Mouse (Mus musculus) kidney, adult 2 months (tissue): ENCODE results near the gene Sphk2.

Experiments used
- CTCF ChIP-seq: fragments of 200-500 bp; conservative IDR thresholded peaks from 2 replicates; pipeline ENCODE4 v1.5.1; 2011; ENCODE audit warnings: low read depth, mild to moderate bottlenecking, control low read depth, low read length, moderate library complexity, mixed read lengths; ENCODE audit not compliant: insufficient read depth, insufficient read length
- POLR2A ChIP-seq: fragments of 200-500 bp; IDR thresholded peaks from one replicate; pipeline ENCODE4 v1.6.1; 2011; ENCODE audit warnings: low read depth, low read length, control low read depth

DNA sequence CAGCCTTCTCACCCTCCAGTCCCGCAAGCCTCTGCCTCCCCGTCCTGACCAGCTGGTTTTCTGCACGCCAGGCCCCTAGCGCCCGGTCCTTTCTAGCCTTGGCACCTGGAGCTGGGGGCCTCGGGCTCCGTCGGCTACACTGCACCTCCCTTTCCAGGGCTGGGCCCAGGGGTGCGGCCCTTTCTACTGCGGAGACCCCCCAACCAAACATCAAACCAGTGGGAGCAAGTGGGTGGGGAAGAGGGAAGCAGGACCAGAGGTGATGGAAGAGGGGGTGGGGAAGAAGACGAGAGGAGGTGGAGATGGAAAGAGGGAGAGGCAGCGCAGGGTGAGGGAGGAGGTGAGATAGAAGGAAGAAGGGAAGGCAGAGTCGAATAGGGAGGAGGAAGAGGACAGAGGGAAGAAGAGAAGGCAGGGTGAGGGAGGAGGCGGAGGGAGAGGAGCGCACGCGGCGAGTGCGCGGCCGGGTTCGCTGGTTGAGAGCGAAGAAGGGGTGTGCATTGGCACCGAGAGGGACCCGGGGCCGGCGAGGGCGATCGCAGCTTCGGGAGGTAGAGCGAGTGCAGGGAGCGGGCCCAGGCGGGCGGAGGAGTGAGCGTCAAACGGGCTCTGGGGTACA, 18.2 kb downstream of the Sphk2 start, which contains the start of gene Car11:
- no peak for TF ChIP-seq CTCF
- TF ChIP-seq POLR2A = no peak
